Mouse (Mus musculus) myocyte (in vitro differentiated cells): ENCODE measurements around the gene Gm10837.
A peak's percentile ranks its signal among the peaks of the same experiment; 100 is the strongest.

Source experiments
- E2F4 ChIP-seq: IDR thresholded peaks from one replicate; pipeline ENCODE4 v1.6.1; 2011; ENCODE audit warnings: mild to moderate bottlenecking, control low read depth, moderate library complexity; ENCODE audit not compliant: insufficient read depth
- MAX ChIP-seq: IDR thresholded peaks from one replicate; pipeline ENCODE4 v1.6.1; 2011; ENCODE audit warnings: low read depth, mild to moderate bottlenecking, control low read depth
- MYOD1 ChIP-seq, 3 experiments: IDR thresholded peaks; one replicate each; pipeline ENCODE4 v1.6.1; 2011; ENCODE audit warnings: control low read depth in 2 of 3, low read depth in 2 of 3, mild to moderate bottlenecking in 2 of 3, moderate library complexity in 1 of 3; ENCODE audit not compliant: insufficient read length in 2 of 3, control insufficient read depth in 1 of 3
- POLR2A ChIP-seq: IDR thresholded peaks from one replicate; pipeline ENCODE4 v1.6.1; 2011; ENCODE audit warnings: low read depth, mild to moderate bottlenecking, control low read depth, moderate library complexity; ENCODE audit not compliant: insufficient read length

- peak; percentile 22 for TF ChIP-seq POLR2A
- peak; percentile 53 for TF ChIP-seq E2F4
- no peak for TF ChIP-seq MYOD1 (IDR thresholded peaks at IDR 0.05; ENCODE audit: control insufficient read depth in 1 of 3, insufficient read length in 2 of 3, low read depth in 2 of 3)
- TF ChIP-seq MAX = no peak
Measured at GRCm38 (mm10) chr14:122464763-122465741, 25.3 kb upstream of the Gm10837 start, which contains the start of gene Zic5.
